Mouse (Mus musculus) lung, postnatal 14 days (tissue): ENCODE data around the gene Cnksr1.

Experiments
- DNase-seq: peaks from one replicate; pipeline ENCODE4 v3.0.0; 2021

The Cnksr1 gene

GRCm38 (mm10) chr4:134202904-134203303 lies 35.3 kb downstream of the Cnksr1 start, which contains the start of gene Gm7534:
Gene Gm7534, minus strand, starts transcription at chr4:134203004.
- DNase-seq: no peak

- no peak for DNase-seq
These were observed 38.8 kb downstream of the Cnksr1 start for GRCm38 (mm10) chr4:134199371-134199770.

GRCm38 (mm10) chr4:134186268-134186667 lies 51.9 kb downstream of the Cnksr1 start:
- peak; percentile 2 for DNase-seq

GRCm38 (mm10) chr4:134185569-134185968 lies 52.6 kb downstream of the Cnksr1 start:
- DNase-seq: no peak

GRCm38 (mm10) chr4:134183711-134184110 lies 54.5 kb downstream of the Cnksr1 start:
- no peak for DNase-seq

GRCm38 (mm10) chr4:134181825-134182224 lies 56.4 kb downstream of the Cnksr1 start:
- no peak for DNase-seq

GRCm38 (mm10) chr4:134181112-134181511 lies 57.1 kb downstream of the Cnksr1 start:
- no peak for DNase-seq
